Mouse (Mus musculus) limb, embryonic 14.5 days (tissue): Measurements from ENCODE around the gene Wwox. TPM values are rescaled to one million over a fixed set of nuclear protein-coding genes. Genes with fewer than 3 reads are reported as not detected.

ENCODE experiments used
- ATAC-seq: fragments of 200-750 bp; cut with Nextera tagmentation; 2 replicates; pipeline ENCODE4 v1.8.0; 2017; ENCODE audit warnings: low read depth, moderate number of reproducible peaks, moderate TSS enrichment; ENCODE audit not compliant: low FRiP score
- DNase-seq: peaks from one replicate; pipeline ENCODE4 v3.0.0-alpha.2; 2015; ENCODE audit warnings: low spot score
- H3K27ac ChIP-seq: fragments of 300-500 bp; sonication (generic); replicated peaks from 2 replicates; pipeline ENCODE4 v1.5.1; 2014; ENCODE audit warnings: low read depth, mild to moderate bottlenecking, low read length, moderate library complexity, mixed read lengths
- H3K27me3 ChIP-seq: fragments of 300-500 bp; sonication (generic); 2 replicates; pipeline ENCODE4 v1.6.1; 2014; ENCODE audit warnings: low read length, mixed read lengths; ENCODE audit not compliant: control insufficient read depth, insufficient read depth
- H3K36me3 ChIP-seq: fragments of 300-500 bp; sonication (generic); 2 replicates; pipeline ENCODE4 v1.6.1; 2014; ENCODE audit warnings: mild to moderate bottlenecking, low read length, moderate library complexity, mixed read lengths; ENCODE audit not compliant: control insufficient read depth, insufficient read depth
- H3K4me1 ChIP-seq: fragments of 300-500 bp; sonication (generic); 2 replicates; pipeline ENCODE4 v1.6.1; 2014; ENCODE audit warnings: antibody characterized with exemption, low read length, mixed read lengths; ENCODE audit not compliant: control insufficient read depth, insufficient read depth
- H3K4me2 ChIP-seq: fragments of 300-500 bp; sonication (generic); replicated peaks from 2 replicates; pipeline ENCODE4 v1.6.1; 2014; ENCODE audit warnings: low read depth, mild to moderate bottlenecking, low read length, moderate library complexity; ENCODE audit not compliant: severe bottlenecking
- H3K4me3 ChIP-seq: fragments of 300-500 bp; sonication (generic); replicated peaks from 2 replicates; pipeline ENCODE4 v1.5.1; 2014; ENCODE audit warnings: low read length
- H3K9ac ChIP-seq: fragments of 300-500 bp; sonication (generic); 2 replicates; pipeline ENCODE4 v1.6.1; 2014; ENCODE audit warnings: mild to moderate bottlenecking, low read depth, low read length, moderate library complexity; ENCODE audit not compliant: severe bottlenecking
- H3K9me3 ChIP-seq: fragments of 300-500 bp; sonication (generic); 2 replicates; pipeline ENCODE4 v1.6.1; 2016; ENCODE audit warnings: low read length; ENCODE audit not compliant: control insufficient read depth
- POLR2A ChIP-seq: fragments of 200-500 bp; IDR thresholded peaks from 2 replicates; pipeline ENCODE4 v1.8.0; 2012; ENCODE audit warnings: inconsistent platforms, mild to moderate bottlenecking, moderate library complexity, borderline replicate concordance; ENCODE audit not compliant: insufficient read depth, insufficient read length; ENCODE audit errors: extremely low read depth
- WGBS: fragments of 180-500 bp; shearing (Covaris S2); extraction: QIAGEN DNeasy Blood & Tissue Kit; methylation state at CpG from one replicate; pipeline ENCODE4 v1.1.7; 2014; 5-methylcytosine and 5-hydroxymethylcytosine counted together
- polyA plus RNA-seq, 2 experiments: library from polyadenylated mRNA; depleted of rRNA in 1 of 2; stranded (reverse) in 1 of 2; unstranded in 1 of 2; fragments of >200 nt; fragmentation: Nextera tagmentation in 1 of 2; extraction: Ambion mirVana in 1 of 2; gene quantifications; 2 replicates each; pipeline versions ENCODE4 v1.2.1 to v1.2.3; 2012 to 2014

The Wwox gene
- polyA plus RNA-seq, 2 experiments = 8.6 to 9.4 TPM

DNA sequence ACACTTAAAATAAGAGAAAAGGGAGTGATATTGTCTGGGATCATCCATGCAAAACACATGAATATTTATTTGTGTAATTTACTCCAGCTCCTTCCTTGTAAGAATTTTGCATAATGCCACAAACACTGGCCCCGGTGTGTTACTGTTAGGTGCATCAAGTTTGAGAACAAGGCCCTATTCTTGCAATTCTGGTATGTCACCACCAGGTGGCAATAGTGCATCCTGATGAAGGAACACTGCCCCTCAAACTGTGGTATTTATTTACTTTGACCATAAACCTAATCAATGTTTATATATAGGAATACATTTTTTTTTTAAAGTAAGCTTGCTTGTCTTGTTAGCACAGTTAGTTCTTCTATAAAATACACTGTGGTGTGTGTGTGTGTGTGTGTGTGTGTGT is 493.8 kb downstream of the Wwox start:
- Histone ChIP-seq H3K36me3 (no peaks in the 10 kb centered on the region), H3K27ac (no peak overlapping the region), H3K4me3 (no peak overlapping the region), H3K4me1 (no peaks in the 10 kb centered on the region), H3K9me3 (no peaks in the 10 kb centered on the region), H3K4me2 (no peak overlapping the region), H3K27me3 (no peaks in the 10 kb centered on the region), H3K9ac (no peak overlapping the region)
- no peak for TF ChIP-seq POLR2A
- no peak for ATAC-seq
- no peak for DNase-seq
- WGBS = 90% methylated on average over 1 of the region's 1 CpGs

DNA sequence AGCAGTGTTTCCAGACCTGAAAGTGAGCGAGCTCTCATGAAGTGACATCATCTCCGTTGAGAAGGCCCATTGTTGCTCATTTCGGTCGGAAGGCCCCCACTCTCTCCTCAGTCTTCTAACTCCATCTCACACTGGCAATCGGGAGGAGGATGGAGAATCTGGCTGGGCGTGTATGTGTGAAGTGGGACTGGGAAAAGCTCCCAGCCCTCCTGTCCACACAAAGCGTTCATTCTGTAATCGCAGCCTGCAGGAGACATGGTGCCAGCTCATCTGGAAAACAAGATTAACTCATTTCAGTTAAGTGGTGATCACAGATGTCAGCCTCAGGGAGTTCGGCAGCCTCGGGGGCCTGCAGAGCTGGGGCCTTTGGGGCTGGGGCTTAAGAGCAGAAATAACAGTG is 497.4 kb downstream of the Wwox start:
- TF ChIP-seq POLR2A = no peak
- Histone ChIP-seq H3K4me1 (no peaks in the 10 kb centered on the region), H3K9me3 (no peaks in the 10 kb centered on the region), H3K4me2 (no peak overlapping the region), H3K9ac (no peak overlapping the region), H3K36me3 (no peaks in the 10 kb centered on the region), H3K4me3 (no peak overlapping the region), H3K27me3 (no peaks in the 10 kb centered on the region), H3K27ac (no peak overlapping the region)
- no peak for DNase-seq
- ATAC-seq = no peak
- WGBS = 47% methylated on average over 10 of the region's 10 CpGs

DNA sequence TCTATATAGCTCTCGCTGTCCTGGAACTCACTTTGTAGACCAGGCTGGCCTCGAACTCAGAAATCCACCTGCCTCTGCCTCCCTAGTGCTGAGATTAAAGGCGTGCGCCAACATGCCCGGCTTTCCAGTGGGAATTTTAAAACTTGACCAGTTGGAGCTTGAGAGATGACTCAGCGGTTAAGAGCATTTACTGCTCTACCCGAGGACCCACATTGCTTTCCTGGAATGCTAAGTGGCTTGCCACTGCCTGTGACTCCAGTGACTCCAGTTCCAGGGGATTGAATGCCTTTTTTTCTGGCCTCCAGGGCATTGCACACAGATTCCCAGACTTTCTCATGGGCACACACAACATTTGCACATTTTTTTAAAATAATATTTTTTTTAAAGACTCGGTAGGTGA is 499.9 kb downstream of the Wwox start:
- Histone ChIP-seq H3K27me3 (no peaks in the 10 kb centered on the region), H3K9me3 (no peaks in the 10 kb centered on the region), H3K4me1 (no peaks in the 10 kb centered on the region), H3K4me2 (no peak overlapping the region), H3K4me3 (no peak overlapping the region), H3K36me3 (no peaks in the 10 kb centered on the region), H3K9ac (no peak overlapping the region), H3K27ac (no peak overlapping the region)
- WGBS = 82% methylated on average over 8 of the region's 8 CpGs
- TF ChIP-seq POLR2A = no peak
- DNase-seq (no peak), ATAC-seq (no peak)

DNA sequence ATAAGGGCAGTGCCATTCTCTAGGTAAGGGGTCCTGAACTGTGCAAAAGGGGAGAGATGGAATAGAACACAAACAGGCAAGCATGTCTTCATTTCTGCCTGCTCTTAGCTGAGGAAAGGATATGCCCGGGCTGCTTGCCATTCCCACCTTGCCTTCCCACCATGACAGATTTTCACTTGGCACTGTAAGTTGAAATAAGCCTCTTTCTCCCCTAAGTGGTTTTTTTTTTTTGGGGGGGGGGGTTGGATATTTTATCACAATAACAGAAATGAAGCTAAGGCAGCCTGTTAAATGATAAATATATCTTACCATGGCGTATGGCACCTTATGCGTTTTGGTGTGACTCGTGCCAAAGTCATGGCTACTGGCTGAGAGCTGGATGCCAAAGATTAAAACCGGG is 501.6 kb downstream of the Wwox start:
- WGBS = 94% methylated on average over 5 of the region's 5 CpGs
- no peak for ATAC-seq
- no peak for DNase-seq
- TF ChIP-seq POLR2A = no peak
- no peaks in the 10 kb centered on the region for H3K27me3 ChIP-seq
- no peaks in the 10 kb centered on the region for H3K4me1 ChIP-seq
- H3K4me3 ChIP-seq = no peak overlapping the region
- H3K36me3 ChIP-seq = no peaks in the 10 kb centered on the region
- no peak overlapping the region for H3K4me2 ChIP-seq
- no peak overlapping the region for H3K9ac ChIP-seq
- H3K27ac ChIP-seq = no peak overlapping the region
- H3K9me3 ChIP-seq = no peaks in the 10 kb centered on the region

DNA sequence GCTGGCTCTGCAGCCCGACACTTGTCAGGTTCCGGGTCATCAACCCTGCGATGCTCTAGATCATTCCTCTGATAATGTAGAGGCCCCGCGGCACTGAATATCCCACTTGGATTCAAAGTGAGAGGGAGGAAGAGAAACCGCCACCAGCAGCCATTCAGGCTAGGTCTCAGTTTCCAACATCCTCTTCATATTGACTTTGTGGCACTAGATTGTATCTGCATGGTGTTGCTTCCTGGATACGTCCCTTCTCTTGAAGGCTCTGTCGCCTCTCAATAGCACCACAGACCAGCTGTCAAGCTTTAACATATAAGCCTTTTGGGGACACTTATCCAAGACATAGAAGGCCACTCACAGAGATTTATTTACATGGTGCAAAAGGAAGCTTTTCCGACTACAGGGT is 502.2 kb downstream of the Wwox start:
- 88% methylated on average over 9 of the region's 9 CpGs for WGBS
- H3K27me3 ChIP-seq = no peaks in the 10 kb centered on the region

DNA sequence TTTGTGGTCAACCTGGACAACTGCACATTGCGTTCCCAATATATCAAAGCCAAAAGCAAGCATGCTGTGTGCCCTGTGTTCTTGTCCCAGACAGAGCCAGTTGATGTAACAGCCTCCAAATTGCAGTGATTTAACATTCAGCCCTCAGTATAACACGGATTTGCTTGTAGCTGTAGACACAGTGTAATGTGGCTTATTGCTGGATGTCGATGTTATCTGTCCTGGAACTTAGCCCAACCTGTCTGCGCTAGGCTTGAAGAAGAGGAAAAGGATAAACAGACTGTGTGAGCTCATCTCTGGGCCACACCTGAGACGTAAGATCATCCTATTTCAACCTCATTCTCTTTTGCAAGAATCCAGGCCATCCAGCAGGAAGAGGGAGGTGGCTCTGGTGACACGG is 508.5 kb downstream of the Wwox start:
- H3K27ac ChIP-seq = no peak overlapping the region
- no peaks in the 10 kb centered on the region for H3K36me3 ChIP-seq
- no peak overlapping the region for H3K4me2 ChIP-seq
- H3K4me3 ChIP-seq = no peak overlapping the region
- no peak for DNase-seq
- ATAC-seq = no peak
- 76% methylated on average over 6 of the region's 6 CpGs for WGBS
- no peak overlapping the region for H3K9ac ChIP-seq
- no peaks in the 10 kb centered on the region for H3K4me1 ChIP-seq
- no peak for TF ChIP-seq POLR2A
- no peaks in the 10 kb centered on the region for H3K27me3 ChIP-seq
- no peaks in the 10 kb centered on the region for H3K9me3 ChIP-seq

More for the DNA sequence above, 502.2 kb downstream of the Wwox start:
- TF ChIP-seq POLR2A = no peak
- no peaks in the 10 kb centered on the region for H3K4me1 ChIP-seq
- DNase-seq (no peak), ATAC-seq (no peak)
- no peaks in the 10 kb centered on the region for H3K36me3 ChIP-seq
- H3K4me3 ChIP-seq = no peak overlapping the region
- H3K4me2 ChIP-seq = no peak overlapping the region
- no peaks in the 10 kb centered on the region for H3K9me3 ChIP-seq
- no peak overlapping the region for H3K27ac ChIP-seq
- H3K9ac ChIP-seq = no peak overlapping the region
